Mouse (Mus musculus) heart, embryonic 13.5 days (tissue): ENCODE results near the gene Mdh2. TPM values are rescaled to one million over a fixed set of nuclear protein-coding genes. Genes with fewer than 3 reads are reported as not detected.
A peak's percentile ranks its signal among the peaks of the same experiment; 100 is the strongest.

Experiments used
- ATAC-seq: fragments of 200-750 bp; cut with Nextera tagmentation; 2 replicates; pipeline ENCODE4 v1.8.0; 2017; ENCODE audit warnings: moderate TSS enrichment; ENCODE audit not compliant: insufficient number of reproducible peaks, low FRiP score, low TSS enrichment; ENCODE audit errors: extremely low read depth
- H3K27ac ChIP-seq: fragments of 300-500 bp; sonication (generic); replicated peaks from 2 replicates; pipeline ENCODE4 v1.5.1; 2015; ENCODE audit warnings: moderate library complexity, mild to moderate bottlenecking, inconsistent platforms
- H3K27me3 ChIP-seq: fragments of 300-500 bp; sonication (generic); replicated peaks from 2 replicates; pipeline ENCODE4 v1.6.1; 2015; ENCODE audit warnings: mild to moderate bottlenecking, inconsistent platforms
- H3K36me3 ChIP-seq: fragments of 300-500 bp; sonication (generic); 2 replicates; pipeline ENCODE4 v1.6.1; 2015; ENCODE audit warnings: mild to moderate bottlenecking, inconsistent platforms
- H3K4me1 ChIP-seq: fragments of 300-500 bp; sonication (generic); 2 replicates; pipeline ENCODE4 v1.6.1; 2015; ENCODE audit warnings: inconsistent platforms
- H3K4me2 ChIP-seq: fragments of 300-500 bp; sonication (generic); 2 replicates; pipeline ENCODE4 v1.6.1; 2015; ENCODE audit warnings: inconsistent platforms, mild to moderate bottlenecking, moderate library complexity
- H3K4me3 ChIP-seq: fragments of 300-500 bp; sonication (generic); 2 replicates; pipeline ENCODE4 v1.5.1; 2015; ENCODE audit warnings: moderate library complexity, mild to moderate bottlenecking, inconsistent platforms
- H3K9ac ChIP-seq: fragments of 300-500 bp; sonication (generic); 2 replicates; pipeline ENCODE4 v1.6.1; 2015; ENCODE audit warnings: inconsistent platforms, mild to moderate bottlenecking, moderate library complexity
- H3K9me3 ChIP-seq: fragments of 300-500 bp; sonication (generic); 2 replicates; pipeline ENCODE4 v1.6.1; 2016; ENCODE audit warnings: inconsistent platforms
- WGBS: fragments of 180-500 bp; shearing (Covaris S2); methylation state at CpG from one replicate; pipeline ENCODE4 v1.1.7; 2015; ENCODE audit warnings: mixed read lengths; 5-methylcytosine and 5-hydroxymethylcytosine counted together
- polyA plus RNA-seq: library from polyadenylated mRNA; unstranded; fragments of >200 nt; fragmentation: Nextera tagmentation; extraction: Ambion mirVana; gene quantifications from 2 replicates; pipeline ENCODE4 v1.2.1, GENCODE M21; 2015

The Mdh2 gene
- polyA plus RNA-seq, 1 experiment from 2014 or later: 966 TPM

DNA sequence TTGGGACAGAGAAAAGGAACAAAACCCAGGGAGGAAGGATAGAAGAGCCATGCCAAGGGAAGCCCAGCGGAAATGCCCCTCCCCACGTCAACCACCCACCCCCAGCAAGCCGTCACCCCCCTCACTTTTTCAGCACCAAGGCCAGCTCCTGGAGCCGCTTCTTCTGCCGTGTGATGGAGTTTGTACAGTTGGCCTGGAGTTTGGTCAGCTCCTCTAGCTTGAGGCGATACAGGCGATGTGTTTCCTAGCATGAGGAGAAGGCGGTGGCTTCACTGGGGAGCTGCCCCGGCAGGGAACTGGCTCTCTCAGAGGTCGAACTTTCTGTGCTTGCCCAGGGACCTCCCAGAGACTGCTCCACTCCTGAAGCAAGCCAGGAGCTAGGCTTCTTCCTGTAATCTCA lies 36.1 kb upstream of the Mdh2 start:
- H3K9ac ChIP-seq: no peak overlapping the region
- H3K9me3 ChIP-seq: peaks cover 2% of the 10 kb centered on the region; the same call in 1 of the 2 replicates
- no peak overlapping the region for H3K27ac ChIP-seq
- H3K36me3 ChIP-seq: peaks cover 28% of the 10 kb centered on the region
- peaks cover 18% of the 10 kb centered on the region for H3K4me1 ChIP-seq
- no peak overlapping the region for H3K4me3 ChIP-seq
- no peak for ATAC-seq
- WGBS: 51% methylated on average over 10 of the region's 10 CpGs
- no peaks in the 10 kb centered on the region for H3K27me3 ChIP-seq
- H3K4me2 ChIP-seq: no peak overlapping the region

GRCm38 (mm10) chr5:135742941-135743740 lies 35.1 kb upstream of the Mdh2 start:
- Histone ChIP-seq H3K4me3 (peak overlapping the region; percentile 97), H3K9me3 (peaks cover 10% of the 10 kb centered on the region), H3K27ac (no peak overlapping the region), H3K4me1 (peaks cover 16% of the 10 kb centered on the region), H3K9ac (peak overlapping the region; percentile 92), H3K4me2 (peak overlapping the region; percentile 75), H3K27me3 (no peaks in the 10 kb centered on the region), H3K36me3 (peaks cover 24% of the 10 kb centered on the region)
- ATAC-seq: no peak
- WGBS: 23% methylated on average over 18 of the region's 18 CpGs

- H3K9ac ChIP-seq: peak within 1 kb of the TSS; percentile 92
- 0% methylated on average over 60 of the region's 60 CpGs for WGBS
- ATAC-seq: peak; percentile 87
- H3K27ac ChIP-seq: peak within 1 kb of the TSS; percentile 82
- H3K36me3 ChIP-seq: peaks cover 24% of the 10 kb centered on the region
- H3K4me3 ChIP-seq: peak within 1 kb of the TSS; percentile 97
- H3K27me3 ChIP-seq: no peaks in the 10 kb centered on the region
- H3K4me2 ChIP-seq: peak within 1 kb of the TSS; percentile 75
- peaks cover 16% of the 10 kb centered on the region for H3K4me1 ChIP-seq
- peaks cover 10% of the 10 kb centered on the region for H3K9me3 ChIP-seq
Measured at GRCm38 (mm10) chr5:135743741-135744609, 34.3 kb upstream of the Mdh2 start, which contains the start of gene Tmem120a. Gene Tmem120a (minus strand): TSS chr5:135744448.

DNA sequence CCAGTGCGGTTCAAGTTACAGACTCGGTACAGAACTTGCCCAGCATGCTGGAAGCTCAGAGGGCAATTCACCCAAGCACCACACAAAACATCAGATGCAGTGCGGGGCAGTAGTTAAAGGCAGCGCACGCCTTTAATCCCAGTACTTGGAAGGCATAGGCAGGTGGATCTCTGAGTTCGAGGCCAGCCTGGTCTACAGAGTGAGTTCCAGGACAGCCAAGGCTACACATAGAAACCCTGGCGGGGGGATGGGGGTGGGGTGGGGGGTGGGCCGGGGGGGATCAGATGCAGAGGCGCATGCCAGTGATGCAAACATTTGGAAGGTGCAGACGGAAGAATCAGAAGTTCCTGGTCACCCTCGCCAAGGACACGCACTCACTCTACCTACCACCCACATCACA lies 33.5 kb upstream of the Mdh2 start:
- no peak for ATAC-seq

GRCm38 (mm10) chr5:135751041-135751440 lies 27.2 kb upstream of the Mdh2 start:
- H3K27me3 ChIP-seq: peaks cover 7% of the 10 kb centered on the region; the same call in 1 of the 2 replicates

More for the DNA sequence above, 33.5 kb upstream of the Mdh2 start:
- WGBS: 22% methylated on average over 12 of the region's 12 CpGs
- H3K4me3 ChIP-seq: peak overlapping the region; percentile 97
- no peaks in the 10 kb centered on the region; the same call in 1 of the 2 replicates for H3K27me3 ChIP-seq
- H3K9me3 ChIP-seq: peaks cover 10% of the 10 kb centered on the region
- H3K9ac ChIP-seq: peak overlapping the region; percentile 82
- peaks cover 19% of the 10 kb centered on the region for H3K36me3 ChIP-seq
- peaks cover 16% of the 10 kb centered on the region for H3K4me1 ChIP-seq
- peak overlapping the region; percentile 82 for H3K27ac ChIP-seq
- H3K4me2 ChIP-seq: peak overlapping the region; percentile 75

DNA sequence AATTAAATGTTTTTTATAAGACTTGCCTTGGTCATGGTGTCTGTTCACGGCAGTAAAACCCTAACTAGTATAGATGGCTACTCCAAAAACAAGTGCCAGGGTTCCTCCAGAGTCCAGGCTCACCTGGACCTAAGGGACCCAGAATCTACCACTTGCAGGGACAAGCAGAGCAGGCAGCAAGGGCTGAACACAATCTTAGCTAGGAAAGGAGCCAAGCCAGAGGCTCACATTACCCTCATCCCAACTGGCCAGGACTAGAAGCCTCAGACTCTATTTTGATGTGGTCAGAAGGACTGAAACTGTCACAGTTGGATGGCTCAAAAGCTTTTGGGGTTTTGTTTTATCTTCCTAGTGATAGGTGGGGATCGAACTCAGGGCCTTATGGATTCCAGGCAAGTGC lies 26.7 kb upstream of the Mdh2 start:
- H3K27me3 ChIP-seq: peaks cover 7% of the 10 kb centered on the region; the same call in 1 of the 2 replicates
- 62% methylated on average over 2 of the region's 2 CpGs for WGBS
- no peak overlapping the region for H3K4me2 ChIP-seq
- H3K9ac ChIP-seq: no peak overlapping the region
- no peak for ATAC-seq
- peaks cover 10% of the 10 kb centered on the region for H3K9me3 ChIP-seq
- no peak overlapping the region for H3K4me3 ChIP-seq
- H3K36me3 ChIP-seq: no peaks in the 10 kb centered on the region
- no peak overlapping the region for H3K27ac ChIP-seq
- no peaks in the 10 kb centered on the region for H3K4me1 ChIP-seq

More at GRCm38 (mm10) chr5:135751041-135751440, 27.2 kb upstream of the Mdh2 start:
- no peaks in the 10 kb centered on the region for H3K4me1 ChIP-seq
- WGBS: 50% methylated on average over 1 of the region's 1 CpGs
- H3K4me2 ChIP-seq: no peak overlapping the region
- no peak overlapping the region for H3K9ac ChIP-seq
- H3K27ac ChIP-seq: no peak overlapping the region
- no peak overlapping the region for H3K4me3 ChIP-seq
- peaks cover 10% of the 10 kb centered on the region for H3K9me3 ChIP-seq
- no peaks in the 10 kb centered on the region for H3K36me3 ChIP-seq
- ATAC-seq: no peak

DNA sequence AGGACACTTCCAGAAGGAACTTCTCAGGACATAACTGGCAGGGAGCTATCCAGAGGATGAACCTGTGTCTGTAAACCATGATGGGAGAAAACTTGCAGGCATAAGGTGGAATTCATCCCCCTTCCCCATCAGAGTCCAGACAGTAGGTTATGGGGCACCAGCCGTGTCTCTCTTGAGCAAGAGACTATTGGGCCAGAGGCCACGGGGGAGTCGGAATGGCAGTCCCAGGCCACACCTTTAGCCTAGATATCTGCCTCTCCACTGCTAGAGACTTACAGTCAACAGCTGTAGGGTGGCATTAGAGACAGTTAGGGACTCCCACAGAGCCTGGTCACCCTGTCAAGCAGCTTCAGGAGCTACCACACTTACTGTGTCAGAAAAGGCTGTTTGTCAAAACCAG lies 16.4 kb upstream of the Mdh2 start:
- Histone ChIP-seq H3K4me2 (no peak overlapping the region), H3K27me3 (peaks cover 19% of the 10 kb centered on the region), H3K36me3 (no peaks in the 10 kb centered on the region), H3K9ac (no peak overlapping the region), H3K4me1 (no peaks in the 10 kb centered on the region), H3K27ac (no peak overlapping the region), H3K9me3 (no peaks in the 10 kb centered on the region), H3K4me3 (no peak overlapping the region)
- WGBS: 57% methylated on average over 3 of the region's 3 CpGs
- ATAC-seq: no peak

- WGBS: 3% methylated on average over 7 of the region's 7 CpGs
- no peak; the same call in 1 of the 2 replicates for ATAC-seq
Measured at GRCm38 (mm10) chr5:135763526-135763925, 14.8 kb upstream of the Mdh2 start.

GRCm38 (mm10) chr5:135764971-135765370 lies 13.3 kb upstream of the Mdh2 start:
- Histone ChIP-seq H3K4me1 (no peaks in the 10 kb centered on the region), H3K27me3 (peaks cover 25% of the 10 kb centered on the region), H3K4me3 (no peak overlapping the region), H3K4me2 (no peak overlapping the region), H3K36me3 (no peaks in the 10 kb centered on the region), H3K9ac (no peak overlapping the region), H3K27ac (no peak overlapping the region), H3K9me3 (no peaks in the 10 kb centered on the region)
- no peak for ATAC-seq
- WGBS: 46% methylated on average over 3 of the region's 3 CpGs

More at GRCm38 (mm10) chr5:135763526-135763925, 14.8 kb upstream of the Mdh2 start:
- Histone ChIP-seq H3K27ac (no peak overlapping the region), H3K4me1 (no peaks in the 10 kb centered on the region), H3K4me3 (no peak overlapping the region), H3K4me2 (no peak overlapping the region), H3K36me3 (no peaks in the 10 kb centered on the region), H3K9me3 (no peaks in the 10 kb centered on the region), H3K9ac (no peak overlapping the region), H3K27me3 (peaks cover 19% of the 10 kb centered on the region)

DNA sequence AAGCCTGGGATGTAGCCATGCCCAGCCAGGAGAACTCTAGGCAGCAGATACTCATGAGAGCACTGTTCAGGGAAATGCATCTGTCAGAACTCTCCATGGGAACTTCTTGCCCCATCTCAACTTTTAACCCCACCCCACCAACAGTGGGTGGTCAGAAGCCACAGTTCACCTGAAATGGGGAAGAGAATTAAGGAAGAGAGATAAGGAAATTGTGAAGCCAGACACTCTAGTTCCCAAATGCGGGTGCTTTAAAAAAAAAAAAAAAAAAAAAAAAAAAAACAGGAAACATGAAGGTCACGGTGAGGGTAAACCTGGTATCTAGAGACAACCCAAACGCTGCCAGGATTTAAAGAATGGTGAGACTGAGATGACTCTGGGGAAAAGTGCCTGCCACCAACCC lies 5.8 kb upstream of the Mdh2 start:
- Histone ChIP-seq H3K9ac (no peak overlapping the region), H3K4me3 (no peak overlapping the region), H3K27ac (no peak overlapping the region), H3K27me3 (peaks cover 18% of the 10 kb centered on the region), H3K9me3 (no peaks in the 10 kb centered on the region), H3K4me1 (peaks cover 8% of the 10 kb centered on the region), H3K4me2 (no peak overlapping the region), H3K36me3 (no peaks in the 10 kb centered on the region)
- ATAC-seq: no peak
- 32% methylated on average over 3 of the region's 3 CpGs for WGBS

DNA sequence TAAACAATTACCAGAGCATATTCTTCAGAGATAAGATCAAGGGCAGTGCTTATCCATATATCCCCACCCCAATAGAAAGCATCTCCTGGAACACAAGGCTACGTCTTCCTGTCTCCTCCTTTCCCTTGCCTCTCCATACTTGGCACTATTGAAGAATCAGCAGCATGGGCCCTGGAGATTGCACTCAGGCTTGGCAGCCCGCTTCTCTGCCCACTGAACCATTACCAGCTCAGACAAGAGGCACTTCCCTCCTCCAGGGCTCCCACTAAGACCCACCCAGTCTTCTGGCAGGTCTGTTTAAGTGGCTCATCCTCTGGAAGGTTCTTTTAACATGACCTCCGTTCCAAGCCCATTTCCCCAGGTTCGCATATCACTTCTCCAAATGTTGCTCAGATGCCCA lies 1.7 kb upstream of the Mdh2 start:
- H3K4me3 ChIP-seq: no peak overlapping the region
- H3K9me3 ChIP-seq: no peaks in the 10 kb centered on the region
- no peak overlapping the region for H3K4me2 ChIP-seq
- WGBS: 73% methylated on average over 4 of the region's 4 CpGs
- H3K4me1 ChIP-seq: peaks cover 35% of the 10 kb centered on the region
- H3K36me3 ChIP-seq: peaks cover 17% of the 10 kb centered on the region
- peak overlapping the region; percentile 12; the same call in 1 of the 2 replicates for H3K9ac ChIP-seq
- peaks cover 12% of the 10 kb centered on the region for H3K27me3 ChIP-seq
- H3K27ac ChIP-seq: no peak overlapping the region
- ATAC-seq: no peak
